Mouse (Mus musculus): ENCODE measurements around the gene Pigk. TPM values are rescaled to one million over a fixed set of nuclear protein-coding genes. Genes with fewer than 3 reads are reported as not detected.

The Pigk gene
- polyA plus RNA-seq, 1 experiment from 2014 or later: 37.1 TPM

DNA sequence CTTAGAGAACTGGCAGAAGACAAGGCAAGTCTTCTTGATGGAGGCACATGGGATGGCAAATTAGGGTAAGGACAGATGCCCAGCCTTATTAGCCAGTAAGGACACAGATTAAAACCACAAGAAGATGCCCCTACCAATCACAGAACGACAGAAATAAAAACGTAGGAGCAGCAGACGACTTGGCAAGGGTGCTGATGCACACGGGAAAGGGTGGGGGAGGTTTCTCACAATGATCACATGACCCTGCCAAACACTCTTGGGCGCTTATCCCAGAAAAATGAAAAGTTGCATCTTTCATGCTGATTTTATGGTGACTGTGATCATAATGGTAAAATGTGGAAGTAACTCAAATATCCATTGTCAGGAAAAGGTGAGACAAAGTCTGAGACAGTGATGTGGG, 193.2 kb downstream of the Pigk start:
- Histone ChIP-seq H3K27ac (replicated peaks) (no peak overlapping the region), H3K4me1 (peaks cover 3% of the 10 kb centered on the region), H3K36me3 (no peaks in the 10 kb centered on the region), H3K9me3 (no peaks in the 10 kb centered on the region), H3K4me2 (no peak overlapping the region), H3K27me3 (replicated peaks) (no peaks in the 10 kb centered on the region), H3K9ac (no peak overlapping the region), H3K4me3 (no peak overlapping the region)
- ATAC-seq (ENCODE audit: extremely low read depth, insufficient number of reproducible peaks, low FRiP score, low TSS enrichment): no peak
- WGBS: 72% methylated on average over 5 of the region's 5 CpGs

DNA sequence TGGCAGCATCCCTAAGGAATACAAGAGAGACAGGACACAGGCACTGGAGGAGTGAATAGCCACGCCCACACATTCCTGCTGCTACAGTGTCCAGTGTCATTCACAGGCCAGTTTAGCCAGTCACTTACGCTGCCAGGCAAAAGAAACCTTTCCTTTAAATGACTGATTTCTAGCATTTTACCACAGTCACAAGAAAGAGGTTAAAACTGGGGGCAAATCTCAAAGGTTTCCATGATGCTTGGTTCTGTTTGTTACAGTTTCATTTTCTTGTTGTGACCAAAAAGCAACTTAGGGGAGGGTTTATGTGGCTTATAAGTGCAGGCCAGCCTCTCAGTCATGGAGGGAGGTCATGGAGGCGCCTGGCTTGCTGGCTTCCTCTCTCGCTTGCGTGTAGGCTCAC, 193.8 kb downstream of the Pigk start:
- no peaks in the 10 kb centered on the region for H3K36me3 ChIP-seq

DNA sequence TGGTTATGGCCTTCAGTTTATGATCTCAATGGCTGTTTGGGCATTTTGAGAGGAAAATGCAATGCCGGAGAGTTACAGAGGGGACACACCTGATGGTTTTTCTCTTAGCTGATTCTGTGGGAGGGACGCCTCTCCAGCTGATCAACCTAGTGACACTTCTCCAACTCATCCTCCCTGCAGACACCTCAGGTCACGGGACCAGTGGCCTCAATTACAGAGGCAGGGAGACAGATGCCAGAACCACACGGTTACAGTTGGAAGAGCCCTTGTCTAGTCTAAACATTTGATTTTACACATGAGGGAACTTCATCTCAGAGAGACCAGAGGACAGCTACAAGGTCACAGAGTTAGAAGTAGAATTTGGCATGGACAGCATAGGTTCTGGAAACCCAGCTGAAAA, 197.7 kb downstream of the Pigk start:
- ATAC-seq (ENCODE audit: extremely low read depth, insufficient number of reproducible peaks, low FRiP score, low TSS enrichment): no peak
- H3K4me2 ChIP-seq: no peak overlapping the region
- H3K4me3 ChIP-seq: no peak overlapping the region
- H3K4me1 ChIP-seq: peaks cover 12% of the 10 kb centered on the region
- H3K27me3 ChIP-seq (replicated peaks): no peaks in the 10 kb centered on the region
- H3K36me3 ChIP-seq: no peaks in the 10 kb centered on the region
- H3K9ac ChIP-seq: no peak overlapping the region
- H3K9me3 ChIP-seq: peaks cover 2% of the 10 kb centered on the region; the same call in 1 of the 2 replicates
- 77% methylated on average over 4 of the region's 4 CpGs for WGBS
- H3K27ac ChIP-seq (replicated peaks): no peak overlapping the region

More for the DNA sequence above, 193.8 kb downstream of the Pigk start:
- no peak overlapping the region for H3K4me2 ChIP-seq
- H3K27ac ChIP-seq (replicated peaks): no peak overlapping the region
- H3K4me1 ChIP-seq: peaks cover 6% of the 10 kb centered on the region
- ATAC-seq (ENCODE audit: extremely low read depth, insufficient number of reproducible peaks, low FRiP score, low TSS enrichment): no peak
- no peak overlapping the region for H3K4me3 ChIP-seq
- H3K9ac ChIP-seq: no peak overlapping the region
- H3K9me3 ChIP-seq: no peaks in the 10 kb centered on the region
- WGBS: 74% methylated on average over 5 of the region's 5 CpGs
- no peaks in the 10 kb centered on the region for H3K27me3 ChIP-seq (replicated peaks)

DNA sequence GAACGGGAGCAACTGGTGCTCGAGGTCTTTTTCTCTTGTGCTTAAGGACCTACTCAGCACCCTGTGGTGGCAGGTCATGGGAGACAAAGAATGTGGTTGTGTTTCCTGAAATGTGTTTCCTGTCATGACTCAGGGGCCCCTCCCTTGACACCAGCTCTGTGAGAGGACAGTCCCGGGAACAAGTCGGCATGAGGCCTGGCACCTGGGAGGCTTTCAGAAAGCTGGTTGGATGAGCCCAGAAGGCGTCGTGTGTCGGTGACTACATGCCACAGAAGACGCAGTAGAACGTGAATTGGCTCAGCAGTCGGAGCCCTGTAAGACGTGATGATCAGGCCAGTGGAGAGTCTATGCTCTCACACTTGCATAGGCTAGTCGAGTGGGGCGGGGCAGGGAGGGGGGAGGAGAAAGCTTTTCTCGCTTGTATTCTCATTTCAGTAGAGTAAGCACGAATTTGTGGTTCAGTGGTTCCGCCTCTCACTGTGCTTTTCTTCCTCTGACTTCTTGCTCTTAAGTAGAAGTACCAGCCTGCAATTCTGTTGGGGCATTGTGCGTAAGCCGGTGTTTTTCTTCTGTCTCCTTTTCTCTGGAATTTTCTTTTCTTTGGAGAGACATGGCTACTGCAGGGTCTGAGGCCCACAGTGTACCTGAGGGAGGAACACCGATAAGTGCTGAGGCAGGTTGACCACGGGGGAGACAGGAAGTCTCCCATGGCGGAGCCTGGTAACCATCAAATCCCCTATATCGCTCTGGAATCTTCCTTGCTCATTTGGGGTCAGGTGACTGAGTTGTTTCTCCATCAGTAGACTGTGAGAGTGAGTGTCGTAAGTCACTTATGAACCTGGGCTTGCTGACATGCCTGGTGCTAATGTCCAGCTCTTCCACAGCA, 198.6 kb downstream of the Pigk start:
- no peak overlapping the region for H3K27ac ChIP-seq (replicated peaks)
- H3K4me1 ChIP-seq: peaks cover 12% of the 10 kb centered on the region
- H3K4me3 ChIP-seq: no peak overlapping the region
- H3K9me3 ChIP-seq: peaks cover 2% of the 10 kb centered on the region; the same call in 1 of the 2 replicates
- H3K27me3 ChIP-seq (replicated peaks): no peaks in the 10 kb centered on the region
- WGBS: 71% methylated on average over 23 of the region's 23 CpGs
- no peak for ATAC-seq (ENCODE audit: extremely low read depth, insufficient number of reproducible peaks, low FRiP score, low TSS enrichment)
- H3K36me3 ChIP-seq: no peaks in the 10 kb centered on the region
- H3K9ac ChIP-seq: no peak overlapping the region
- no peak overlapping the region for H3K4me2 ChIP-seq

DNA sequence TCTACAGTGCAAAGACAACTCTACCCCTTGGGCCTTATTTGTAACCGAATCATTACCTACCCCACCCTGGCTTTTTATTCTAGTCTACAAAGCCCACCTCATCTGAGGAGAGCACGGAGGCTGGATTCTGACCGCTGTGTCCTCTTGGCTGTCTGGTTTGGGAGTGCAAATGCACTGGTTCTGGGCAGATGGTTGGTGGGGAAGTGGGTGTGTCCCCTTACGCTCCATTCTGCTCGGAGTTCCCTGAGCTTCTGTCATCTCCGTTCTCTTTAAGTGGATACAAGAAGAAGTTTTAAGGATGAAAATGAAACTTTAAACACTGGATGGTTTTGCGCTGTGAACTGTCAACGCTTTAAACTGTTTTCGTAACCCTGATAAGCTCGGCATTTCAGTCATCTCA, 199.2 kb downstream of the Pigk start:
- no peak for ATAC-seq (ENCODE audit: extremely low read depth, insufficient number of reproducible peaks, low FRiP score, low TSS enrichment)
- Histone ChIP-seq H3K27me3 (replicated peaks) (no peaks in the 10 kb centered on the region), H3K27ac (replicated peaks) (no peak overlapping the region; the same call in 1 of the 2 replicates), H3K36me3 (no peaks in the 10 kb centered on the region), H3K9me3 (peaks cover 2% of the 10 kb centered on the region; the same call in 1 of the 2 replicates), H3K4me2 (no peak overlapping the region), H3K4me3 (no peak overlapping the region), H3K4me1 (peaks cover 12% of the 10 kb centered on the region; the same call in 1 of the 2 replicates), H3K9ac (no peak overlapping the region)
- WGBS: 65% methylated on average over 10 of the region's 10 CpGs

DNA sequence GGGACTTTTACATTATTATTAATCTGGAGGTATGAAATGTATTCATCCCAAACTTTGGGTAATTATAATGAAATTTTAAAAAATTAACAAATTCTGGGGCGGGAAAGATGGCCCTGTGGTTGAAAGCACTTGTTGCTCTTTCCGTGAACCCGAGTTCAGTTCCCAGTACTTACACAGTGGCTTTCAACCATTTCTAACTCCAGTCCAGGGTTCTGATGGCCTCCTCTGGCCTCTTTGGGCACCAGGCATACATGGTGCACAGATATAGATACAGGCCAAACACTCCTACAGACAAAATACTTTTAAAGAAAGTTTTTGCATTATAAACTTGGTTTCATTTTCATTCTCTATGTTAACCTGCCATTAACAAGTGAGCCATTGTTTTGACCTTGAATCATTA, 199.7 kb downstream of the Pigk start:
- Histone ChIP-seq H3K4me1 (peaks cover 12% of the 10 kb centered on the region; the same call in 1 of the 2 replicates), H3K4me3 (no peak overlapping the region), H3K27me3 (replicated peaks) (no peaks in the 10 kb centered on the region), H3K9me3 (peaks cover 2% of the 10 kb centered on the region; the same call in 1 of the 2 replicates), H3K36me3 (no peaks in the 10 kb centered on the region), H3K9ac (no peak overlapping the region), H3K4me2 (no peak overlapping the region), H3K27ac (replicated peaks) (no peak overlapping the region)
- 81% methylated on average over 3 of the region's 3 CpGs for WGBS
- no peak for ATAC-seq (ENCODE audit: extremely low read depth, insufficient number of reproducible peaks, low FRiP score, low TSS enrichment)

DNA sequence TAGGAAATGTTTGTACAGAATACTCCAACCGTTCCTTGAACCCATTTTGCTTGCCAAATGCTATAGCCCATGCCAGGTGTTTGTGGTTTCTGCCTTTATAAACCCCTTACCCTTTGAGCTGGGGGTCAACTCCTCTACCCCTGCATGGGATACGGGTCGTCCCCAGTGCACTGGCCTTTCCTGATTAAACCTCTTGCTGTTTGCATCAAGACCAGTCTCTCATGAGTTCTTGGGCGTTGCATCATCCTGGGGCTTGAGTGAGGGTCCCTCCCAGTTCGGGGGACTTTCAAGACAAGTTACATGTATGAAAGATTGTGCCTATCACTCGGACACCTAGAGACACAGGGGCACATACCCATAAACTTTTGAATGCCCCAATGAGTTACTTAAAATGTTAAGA, 200.5 kb downstream of the Pigk start:
- Histone ChIP-seq H3K36me3 (no peaks in the 10 kb centered on the region), H3K4me2 (no peak overlapping the region), H3K4me1 (peaks cover 12% of the 10 kb centered on the region; the same call in 1 of the 2 replicates), H3K9ac (no peak overlapping the region), H3K4me3 (no peak overlapping the region), H3K9me3 (peaks cover 2% of the 10 kb centered on the region; the same call in 1 of the 2 replicates), H3K27ac (replicated peaks) (no peak overlapping the region), H3K27me3 (replicated peaks) (no peaks in the 10 kb centered on the region)
- ATAC-seq (ENCODE audit: extremely low read depth, insufficient number of reproducible peaks, low FRiP score, low TSS enrichment): no peak
- WGBS: 85% methylated on average over 6 of the region's 6 CpGs

DNA sequence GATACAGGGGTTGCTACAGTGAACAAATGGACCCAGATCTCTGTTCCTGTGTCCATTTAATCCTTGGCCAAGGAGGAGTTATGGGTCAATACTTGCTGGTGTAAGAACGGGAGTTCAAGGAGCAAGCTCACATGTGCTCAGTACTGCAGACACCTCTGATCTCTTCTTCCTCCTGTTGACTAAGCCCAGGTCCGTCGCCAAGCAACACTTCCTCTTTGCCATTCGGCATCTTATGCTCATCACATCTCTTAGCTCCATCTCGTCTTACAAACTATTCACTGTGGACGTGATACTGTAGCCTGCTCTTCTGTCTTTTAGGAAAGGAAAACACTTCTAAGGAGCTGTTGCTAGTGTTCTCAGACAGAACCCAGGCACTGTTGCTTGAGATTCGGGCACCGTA, 203.7 kb downstream of the Pigk start:
- 70% methylated on average over 8 of the region's 8 CpGs for WGBS
- peaks cover 5% of the 10 kb centered on the region; the same call in 1 of the 2 replicates for H3K4me1 ChIP-seq
- ATAC-seq (ENCODE audit: extremely low read depth, insufficient number of reproducible peaks, low FRiP score, low TSS enrichment): no peak
- H3K9ac ChIP-seq: no peak overlapping the region
- H3K9me3 ChIP-seq: peaks cover 2% of the 10 kb centered on the region; the same call in 1 of the 2 replicates
- no peak overlapping the region for H3K27ac ChIP-seq (replicated peaks)
- no peak overlapping the region for H3K4me2 ChIP-seq
- no peaks in the 10 kb centered on the region for H3K36me3 ChIP-seq
- H3K4me3 ChIP-seq: no peak overlapping the region
- H3K27me3 ChIP-seq (replicated peaks): no peaks in the 10 kb centered on the region

DNA sequence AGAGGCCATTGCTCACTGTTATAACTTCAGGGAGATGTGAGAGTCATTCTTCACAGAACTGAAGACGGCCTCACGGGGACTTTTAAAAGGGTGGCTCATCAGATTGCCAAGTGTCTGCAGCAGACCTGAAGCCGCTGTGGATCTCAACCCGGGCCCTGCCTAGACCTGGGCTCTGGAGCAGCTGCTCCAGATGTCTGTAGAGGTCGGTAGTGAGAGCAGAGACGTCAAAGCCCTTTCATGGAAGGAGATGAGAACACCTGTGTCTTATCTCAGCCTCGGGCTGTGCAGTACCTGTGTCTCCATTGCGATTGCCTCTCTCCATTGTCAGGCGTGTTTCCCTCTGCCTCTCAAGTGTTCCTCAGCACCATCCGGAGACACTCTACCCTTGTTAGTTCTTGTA, 205.2 kb downstream of the Pigk start:
- H3K27me3 ChIP-seq (replicated peaks): no peaks in the 10 kb centered on the region
- 0 out of 2 replicates have a peak, but pooled peaks cover 3% of the 10 kb centered on the region for H3K4me1 ChIP-seq
- WGBS: 61% methylated on average over 10 of the region's 10 CpGs
- no peak overlapping the region for H3K4me2 ChIP-seq
- no peaks in the 10 kb centered on the region for H3K36me3 ChIP-seq
- no peak for ATAC-seq (ENCODE audit: extremely low read depth, insufficient number of reproducible peaks, low FRiP score, low TSS enrichment)
- H3K9me3 ChIP-seq: peaks cover 2% of the 10 kb centered on the region; the same call in 1 of the 2 replicates
- H3K4me3 ChIP-seq: no peak overlapping the region
- H3K9ac ChIP-seq: no peak overlapping the region
- H3K27ac ChIP-seq (replicated peaks): no peak overlapping the region

DNA sequence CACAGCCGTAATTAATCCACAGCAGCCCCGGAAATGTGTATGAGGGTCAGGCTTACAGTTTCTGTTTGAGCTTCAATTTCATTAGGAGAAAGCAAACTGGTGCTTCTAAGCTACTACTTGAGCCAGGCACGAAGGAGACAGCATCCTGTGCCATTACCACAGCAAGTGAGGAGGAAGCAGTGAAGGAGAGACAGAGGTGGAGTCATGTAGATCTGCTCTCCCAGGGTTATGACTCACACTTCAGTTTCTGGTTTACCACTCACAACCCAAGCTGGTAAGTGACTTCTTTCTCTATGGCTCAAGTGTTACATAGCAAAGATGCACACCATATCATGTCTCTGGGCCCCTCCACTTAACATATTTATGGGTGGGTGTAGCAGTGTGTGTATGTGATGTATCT, 206.5 kb downstream of the Pigk start:
- H3K4me2 ChIP-seq: no peak overlapping the region
- H3K27ac ChIP-seq (replicated peaks): no peak overlapping the region
- H3K9ac ChIP-seq: no peak overlapping the region
- no peak overlapping the region for H3K4me3 ChIP-seq
- no peak for ATAC-seq (ENCODE audit: extremely low read depth, insufficient number of reproducible peaks, low FRiP score, low TSS enrichment)
- 0 out of 2 replicates have a peak, but pooled peaks cover 3% of the 10 kb centered on the region for H3K4me1 ChIP-seq
- 59% methylated on average over 3 of the region's 3 CpGs for WGBS
- peaks cover 7% of the 10 kb centered on the region; the same call in 1 of the 2 replicates for H3K27me3 ChIP-seq (replicated peaks)
- no peaks in the 10 kb centered on the region for H3K9me3 ChIP-seq
- no peaks in the 10 kb centered on the region for H3K36me3 ChIP-seq

DNA sequence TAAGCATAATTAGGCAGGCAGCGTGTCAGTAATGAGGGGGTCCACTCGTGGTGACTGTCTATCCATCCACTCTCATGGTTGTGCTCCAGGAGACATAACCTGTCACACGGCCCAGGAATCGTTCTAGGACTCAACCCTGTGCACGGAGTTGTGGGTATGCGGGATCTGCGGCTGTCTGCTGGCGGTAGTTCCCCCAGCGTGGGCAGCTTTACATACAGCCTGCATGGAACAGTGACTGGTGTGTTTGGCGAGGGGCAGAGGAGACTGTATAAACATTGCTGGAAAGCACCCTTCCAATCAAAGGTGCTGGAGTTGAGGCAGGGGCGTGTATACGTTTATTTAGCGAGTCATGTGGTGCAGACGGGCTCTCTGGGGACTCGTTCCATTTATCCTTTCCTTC, 209.6 kb downstream of the Pigk start:
- Histone ChIP-seq H3K27ac (replicated peaks) (no peak overlapping the region), H3K9me3 (no peaks in the 10 kb centered on the region), H3K27me3 (replicated peaks) (peaks cover 7% of the 10 kb centered on the region; the same call in 1 of the 2 replicates), H3K4me2 (no peak overlapping the region), H3K36me3 (no peaks in the 10 kb centered on the region), H3K9ac (no peak overlapping the region), H3K4me3 (no peak overlapping the region), H3K4me1 (peaks cover 8% of the 10 kb centered on the region)
- WGBS: 65% methylated on average over 15 of the region's 15 CpGs
- ATAC-seq (ENCODE audit: extremely low read depth, insufficient number of reproducible peaks, low FRiP score, low TSS enrichment): no peak

Measured in heart, embryonic 13.5 days (tissue).